Mouse (Mus musculus): ENCODE measurements around the gene Fgf18. TPM values are rescaled to one million over a fixed set of nuclear protein-coding genes. Genes with fewer than 3 reads are reported as not detected.

The Fgf18 gene
- polyA plus RNA-seq, 1 experiment: not detected

DNA sequence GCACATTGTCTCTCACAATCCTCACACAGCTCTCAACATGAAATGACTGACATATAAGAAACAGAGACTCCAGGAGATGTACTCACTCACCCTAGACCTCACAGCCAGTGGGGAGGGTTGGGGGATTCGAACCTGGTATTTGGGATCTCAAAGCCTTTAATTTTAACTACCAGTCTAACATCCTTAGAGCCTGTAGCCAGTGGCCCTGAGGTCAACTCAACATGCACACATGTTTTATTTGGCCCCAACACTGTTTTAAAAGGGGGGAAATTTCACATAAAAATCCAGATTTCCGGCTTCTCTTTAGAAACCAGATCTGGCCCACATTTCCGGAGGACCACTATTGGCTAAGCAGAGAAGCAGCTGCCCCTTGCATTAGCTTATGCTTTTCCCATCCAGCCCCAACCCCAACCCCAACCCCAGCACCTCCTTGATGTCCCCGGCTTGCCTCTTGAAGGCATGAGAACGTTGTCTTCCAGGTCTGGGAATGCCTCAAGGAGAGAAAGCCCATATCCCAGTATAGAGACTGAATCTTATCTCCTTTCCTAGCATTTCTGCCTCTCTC lies 75.8 kb downstream of the Fgf18 start:
- Histone ChIP-seq H3K27me3 (ENCODE audit: control insufficient read depth) (no peaks in the 10 kb centered on the region), H3K9me3 (ENCODE audit: control insufficient read depth, low read length) (no peaks in the 10 kb centered on the region), H3K4me1 (ENCODE audit: control insufficient read depth) (no peaks in the 10 kb centered on the region), H3K36me3 (ENCODE audit: control insufficient read depth) (no peaks in the 10 kb centered on the region), H3K4me3 (replicated peaks) (no peak overlapping the region)
- TF ChIP-seq TAL1 (IDR thresholded peaks at IDR 0.05; ENCODE audit: low read length) (no peak), GATA1 (IDR thresholded peaks at IDR 0.05; ENCODE audit: low read length) (no peak)

DNA sequence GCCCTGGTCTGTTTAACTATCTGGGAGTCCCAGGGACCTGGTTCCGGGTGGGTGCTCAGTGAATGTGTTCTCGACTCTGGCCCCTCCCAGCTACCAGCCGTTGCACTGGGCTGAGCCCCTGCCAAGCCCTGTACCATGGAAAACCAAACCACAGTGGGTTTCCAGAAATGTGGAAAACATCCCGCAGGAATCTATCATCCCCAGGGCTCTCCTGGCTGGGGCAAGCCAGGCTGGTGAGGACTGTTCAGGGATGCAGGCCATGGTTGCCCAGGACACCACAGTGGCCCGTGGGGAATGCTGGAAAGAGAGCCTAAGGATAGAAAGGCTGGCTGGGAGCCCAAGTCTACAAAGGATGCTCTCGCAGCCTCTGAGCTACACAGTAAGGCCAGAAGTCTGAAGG lies 76.7 kb downstream of the Fgf18 start:
- no peak overlapping the region for H3K4me3 ChIP-seq (replicated peaks)
- no peaks in the 10 kb centered on the region for H3K4me1 ChIP-seq (ENCODE audit: control insufficient read depth)
- no peaks in the 10 kb centered on the region for H3K27me3 ChIP-seq (ENCODE audit: control insufficient read depth)
- no peaks in the 10 kb centered on the region for H3K36me3 ChIP-seq (ENCODE audit: control insufficient read depth)
- H3K9me3 ChIP-seq (ENCODE audit: control insufficient read depth, low read length): no peaks in the 10 kb centered on the region
- TF ChIP-seq TAL1 (IDR thresholded peaks at IDR 0.05; ENCODE audit: low read length) (no peak), GATA1 (IDR thresholded peaks at IDR 0.05; ENCODE audit: low read length) (no peak)

Other genes with a start within 250 kb of the Fgf18 start
- 4.4 and 5.8 TPM in 2 replicates for gene Npm1, start 15.8 kb upstream of the Fgf18 start, polyA plus RNA-seq (2012)
- 0.09 TPM in 1 of 2 replicates, not detected in the other for gene Tlx3, start 56.2 kb upstream of the Fgf18 start, polyA plus RNA-seq (2012)
- not detected in 2 replicates for gene Gm12117, start 129.3 kb upstream of the Fgf18 start, polyA plus RNA-seq (2012)